Mouse (Mus musculus) retina, postnatal 1 day (tissue): ENCODE data around the gene Gm28048.

ENCODE experiments used
- DNase-seq: peaks from one replicate; pipeline ENCODE4 v3.0.0-alpha.2; 2012

The Gm28048 gene

GRCm38 (mm10) chr11:22981984-22982757 lies at the start of gene Gm28048, which contains the start of gene Commd1:
Gm28048 (minus strand) TSS chr11:22982090.
Commd1 (minus strand) TSS chr11:22982382.
- peak; percentile 97 for DNase-seq

GRCm38 (mm10) chr11:23029399-23029798 lies 47.5 kb upstream of the Gm28048 start:
- DNase-seq: no peak

GRCm38 (mm10) chr11:23028957-23029356 lies 47.1 kb upstream of the Gm28048 start:
- DNase-seq: no peak

- DNase-seq: no peak
These were observed 42.3 kb upstream of the Gm28048 start for GRCm38 (mm10) chr11:23024169-23024568.

GRCm38 (mm10) chr11:23023155-23023554 lies 41.3 kb upstream of the Gm28048 start:
- no peak for DNase-seq

GRCm38 (mm10) chr11:23020841-23021240 lies 39.0 kb upstream of the Gm28048 start:
- DNase-seq: no peak

GRCm38 (mm10) chr11:23020116-23020770 lies 38.4 kb upstream of the Gm28048 start:
- no peak for DNase-seq

GRCm38 (mm10) chr11:23017943-23018342 lies 36.1 kb upstream of the Gm28048 start:
- no peak for DNase-seq

- DNase-seq: no peak
These were observed 33.1 kb upstream of the Gm28048 start for GRCm38 (mm10) chr11:23014996-23015395.

- DNase-seq: peak; percentile 36
These were observed 31.8 kb upstream of the Gm28048 start for GRCm38 (mm10) chr11:23013580-23014294.

- no peak for DNase-seq
These were observed 31.2 kb upstream of the Gm28048 start for GRCm38 (mm10) chr11:23013096-23013495.

GRCm38 (mm10) chr11:23008824-23009200 lies 26.9 kb upstream of the Gm28048 start:
- DNase-seq: no peak

- DNase-seq: peak; percentile 96
These were observed 26.4 kb upstream of the Gm28048 start for GRCm38 (mm10) chr11:23008181-23008823.

- DNase-seq: peak; percentile 98
These were observed 25.7 kb upstream of the Gm28048 start, which contains the start of gene Fam161a for GRCm38 (mm10) chr11:23007481-23008180. Fam161a (plus strand) TSS chr11:23007531.

GRCm38 (mm10) chr11:23007166-23007480 lies 25.2 kb upstream of the Gm28048 start:
- no peak for DNase-seq

GRCm38 (mm10) chr11:23005276-23005675 lies 23.4 kb upstream of the Gm28048 start:
- DNase-seq: no peak

GRCm38 (mm10) chr11:22998308-22998707 lies 16.4 kb upstream of the Gm28048 start:
- no peak for DNase-seq

- DNase-seq: no peak
These were observed 13.6 kb upstream of the Gm28048 start for GRCm38 (mm10) chr11:22995461-22995860.

GRCm38 (mm10) chr11:22994271-22994670 lies 12.4 kb upstream of the Gm28048 start:
- DNase-seq: no peak

GRCm38 (mm10) chr11:22991218-22991835 lies 9.4 kb upstream of the Gm28048 start:
- peak; percentile 15 for DNase-seq

GRCm38 (mm10) chr11:22990393-22991126 lies 8.7 kb upstream of the Gm28048 start, which contains the start of gene Cct4:
Cct4 (plus strand) TSS chr11:22990519.
- peak; percentile 96 for DNase-seq
